Mouse (Mus musculus) left cerebral cortex, adult 8-10 months (tissue): ENCODE data around the gene Ccdc167. TPM values are rescaled to one million over a fixed set of nuclear protein-coding genes. Genes with fewer than 3 reads are reported as not detected.
A peak's percentile ranks its signal among the peaks of the same experiment; 100 is the strongest.
"Not testable (repeated sequence)": the region's sequence is repeated elsewhere in the genome, so short reads cannot be mapped to it uniquely, and the experiment has no call there.

Source experiments
- DNase-seq, 2 experiments: peaks; one replicate each; pipeline ENCODE4 v3.0.0; 2022; ENCODE audit warnings: low spot score in 2 of 2
- total RNA-seq, 4 experiments: library from RNA; stranded (reverse); gene quantifications; 2 replicates each; pipeline ENCODE4 v1.2.4; 2022

The Ccdc167 gene
- total RNA-seq, 4 experiments from 2014 or later = 14.7 to 20.3 (median 17.4) TPM

DNA sequence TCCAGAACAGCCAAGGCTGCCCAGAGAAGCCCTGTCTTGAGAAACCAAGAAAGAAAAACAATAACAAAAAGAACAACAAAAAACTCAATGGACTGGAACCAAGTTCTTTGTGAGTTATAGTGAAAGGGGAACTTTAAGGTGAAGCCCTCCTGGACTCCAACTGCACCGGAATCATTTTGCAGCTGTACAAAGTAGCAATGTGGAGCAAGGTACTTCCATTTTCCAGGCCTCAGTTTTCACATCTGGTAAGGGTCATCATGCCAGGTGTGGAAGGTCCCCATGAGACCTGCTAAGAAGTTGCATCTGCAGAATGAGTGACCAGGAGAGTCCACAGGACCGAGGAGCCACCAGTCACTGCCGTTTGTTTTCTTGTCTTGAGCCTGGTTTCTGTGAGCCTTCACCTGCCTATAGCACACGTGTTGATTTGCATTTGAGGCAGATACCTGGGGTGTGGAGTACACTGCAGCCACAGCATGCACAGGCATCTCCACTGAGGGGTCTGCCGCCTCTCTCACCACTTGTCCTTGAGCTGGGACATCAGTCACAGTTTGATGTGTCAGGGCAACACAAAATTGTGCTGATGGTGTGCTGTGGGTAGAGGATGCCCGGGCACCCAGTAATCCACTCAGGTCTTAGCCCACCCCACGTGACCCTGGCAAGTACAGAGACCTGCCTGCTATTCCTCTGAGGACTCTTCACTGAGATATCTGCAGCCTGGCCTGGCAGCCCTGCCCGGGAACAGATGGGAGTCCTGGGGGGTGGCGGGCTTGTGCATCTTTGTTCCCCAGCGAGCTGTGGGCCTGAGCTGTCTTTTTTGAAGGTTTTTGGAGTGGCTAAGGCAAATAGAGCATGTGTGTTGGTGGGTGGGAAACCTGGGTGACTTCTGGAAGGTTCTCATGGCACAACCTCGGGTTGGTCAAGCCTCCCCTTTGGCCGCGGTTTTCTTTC is 3.1 kb upstream of the Ccdc167 start:
- no peak for DNase-seq

DNA sequence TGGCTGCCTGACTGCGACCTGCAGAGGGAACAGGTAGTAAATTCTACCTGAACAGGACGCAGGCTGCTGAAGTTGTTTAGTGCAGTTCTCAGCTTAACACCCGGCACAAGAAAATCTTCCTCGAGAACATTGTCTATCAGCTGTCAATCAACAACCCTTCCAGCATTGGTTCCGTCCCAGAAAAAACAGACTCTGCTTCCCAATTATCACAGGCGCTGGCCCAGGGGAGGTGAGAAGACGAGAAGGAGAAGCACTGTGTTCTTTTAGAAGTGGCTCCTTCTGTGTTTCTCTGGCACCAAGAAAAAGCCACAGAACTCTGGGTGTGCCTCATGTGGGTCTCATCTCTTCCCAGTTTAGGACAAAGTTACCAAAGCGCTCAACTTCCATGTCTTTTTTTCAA is 1.8 kb upstream of the Ccdc167 start:
- no peak for DNase-seq

DNA sequence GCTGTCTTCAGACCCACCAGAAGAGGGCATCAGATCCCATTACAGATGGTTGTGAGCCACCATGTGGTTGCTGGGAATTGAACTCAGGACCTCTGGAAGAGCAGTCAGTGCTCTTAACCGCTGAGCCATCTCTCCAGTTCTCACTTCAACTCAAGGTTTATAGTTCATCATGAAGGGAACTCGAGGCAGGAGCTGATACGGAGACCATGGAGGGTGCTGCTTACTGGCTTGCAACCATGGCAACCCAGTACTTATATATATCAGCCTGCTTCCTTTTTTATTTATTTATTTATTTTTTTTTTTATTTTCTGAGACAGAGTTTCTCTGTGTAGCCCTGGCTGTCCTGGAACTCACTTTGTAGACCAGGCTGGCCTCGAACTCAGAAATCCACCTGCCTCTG is 3.1 kb downstream of the Ccdc167 start:
- not testable (repeated sequence) for DNase-seq

DNA sequence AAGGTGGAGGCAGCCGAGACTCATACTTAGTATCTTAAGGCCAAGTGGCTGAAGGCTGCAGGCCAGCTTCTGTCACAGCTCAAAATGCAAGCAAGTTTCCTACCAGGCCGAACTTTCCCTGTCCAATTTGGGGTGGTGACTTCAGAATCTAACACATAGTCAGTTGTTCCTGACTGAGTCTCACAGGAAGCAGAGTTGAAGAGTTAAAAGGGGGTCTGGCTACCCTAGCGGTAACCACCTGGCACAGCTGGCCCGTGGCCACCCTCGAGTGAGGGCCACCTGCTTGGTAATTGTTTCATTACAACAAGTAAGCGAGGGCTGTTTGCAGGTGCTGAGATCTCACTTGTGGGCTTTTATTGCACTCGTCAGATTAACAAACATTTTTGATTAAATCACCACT is 4.3 kb downstream of the Ccdc167 start:
- DNase-seq = no peak

DNA sequence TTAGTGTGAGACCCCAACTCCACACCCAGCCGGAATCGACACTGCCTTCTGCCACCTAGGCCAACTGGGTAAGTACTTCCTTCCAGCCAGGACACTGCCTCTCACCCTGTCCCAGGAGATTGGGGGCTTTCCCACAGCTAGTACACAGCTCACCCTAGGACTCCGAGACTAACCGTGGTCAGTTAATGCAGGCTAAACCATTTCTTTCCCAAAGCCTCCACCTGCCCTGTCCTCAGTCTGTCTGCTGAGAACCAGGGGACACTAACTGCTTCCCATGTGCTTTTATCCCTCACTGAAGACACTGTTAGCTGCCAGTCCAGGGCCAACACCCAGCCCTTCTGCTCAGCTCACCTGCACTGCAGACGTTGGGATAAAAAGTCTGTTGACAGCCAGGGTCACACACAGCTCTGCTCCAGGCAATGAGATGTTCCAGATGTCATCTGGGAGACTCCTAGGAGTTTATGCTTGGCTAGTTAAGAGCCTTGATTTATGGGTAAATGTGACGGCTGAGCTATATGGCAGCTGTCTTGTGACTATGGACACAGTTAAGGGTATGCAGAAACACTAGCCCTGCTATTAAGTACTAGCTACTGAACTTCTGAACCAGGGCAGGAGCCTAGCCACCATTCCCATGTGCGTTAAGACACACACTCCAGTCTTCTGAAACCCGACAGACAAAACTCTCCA is 5.0 kb downstream of the Ccdc167 start:
- no peak for DNase-seq

DNA sequence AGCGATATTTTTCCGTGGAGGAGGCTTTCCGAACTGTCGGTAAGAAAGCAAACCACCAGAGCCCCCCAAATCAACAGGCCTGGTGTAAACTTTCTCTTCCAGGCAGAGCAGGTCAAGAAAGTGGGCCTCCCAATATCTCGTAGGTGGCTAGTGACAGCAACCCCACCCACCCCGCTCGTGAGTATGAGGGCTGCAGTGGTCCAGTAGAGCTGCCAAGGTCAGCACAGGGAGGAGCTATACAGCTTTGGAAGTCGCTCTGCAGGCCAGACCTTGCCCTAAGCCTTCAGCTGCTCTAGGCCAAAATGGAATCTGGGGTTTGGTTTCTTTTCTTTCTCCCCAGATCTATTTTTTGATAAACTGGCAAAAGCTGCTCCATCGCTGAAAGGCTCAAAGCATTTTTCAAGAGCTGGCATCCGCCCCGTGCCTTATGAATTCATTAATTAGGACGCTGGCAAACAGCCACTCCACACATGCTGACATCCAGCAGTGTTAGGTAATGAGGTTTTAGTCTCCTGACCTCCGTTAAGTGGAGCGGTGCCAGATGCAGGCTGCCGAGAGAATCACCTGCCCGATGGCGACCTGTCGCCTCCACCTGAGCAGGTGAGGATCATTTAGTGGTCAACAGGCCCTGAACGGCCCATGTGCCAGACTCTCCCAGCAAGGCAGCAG is 5.6 kb downstream of the Ccdc167 start:
- DNase-seq = no peak

DNA sequence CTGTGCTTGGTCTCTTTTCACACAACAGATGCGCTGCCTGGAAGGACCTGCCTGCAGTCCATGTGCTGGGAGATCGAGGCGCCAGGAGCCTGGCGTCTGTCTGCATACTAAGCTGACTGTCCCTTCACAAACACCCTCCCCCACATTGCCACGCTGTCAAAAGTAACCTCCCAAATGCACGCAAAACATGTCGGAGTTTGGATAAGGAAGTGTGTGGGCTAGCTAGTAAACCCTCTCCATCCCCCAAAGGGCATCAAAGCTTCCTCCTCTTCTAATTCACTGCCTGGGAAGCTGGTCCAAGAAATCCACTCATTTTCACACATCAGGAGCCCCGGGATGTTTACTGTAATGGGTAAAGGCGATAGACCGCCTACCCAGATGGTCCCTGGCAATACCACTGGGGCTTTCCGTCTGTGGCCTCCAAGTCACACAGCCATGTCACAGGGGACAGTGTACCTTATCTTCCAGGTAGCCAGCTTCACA is 6.2 kb downstream of the Ccdc167 start:
- peak in 1 of 2 experiments; percentile 64 for DNase-seq

DNA sequence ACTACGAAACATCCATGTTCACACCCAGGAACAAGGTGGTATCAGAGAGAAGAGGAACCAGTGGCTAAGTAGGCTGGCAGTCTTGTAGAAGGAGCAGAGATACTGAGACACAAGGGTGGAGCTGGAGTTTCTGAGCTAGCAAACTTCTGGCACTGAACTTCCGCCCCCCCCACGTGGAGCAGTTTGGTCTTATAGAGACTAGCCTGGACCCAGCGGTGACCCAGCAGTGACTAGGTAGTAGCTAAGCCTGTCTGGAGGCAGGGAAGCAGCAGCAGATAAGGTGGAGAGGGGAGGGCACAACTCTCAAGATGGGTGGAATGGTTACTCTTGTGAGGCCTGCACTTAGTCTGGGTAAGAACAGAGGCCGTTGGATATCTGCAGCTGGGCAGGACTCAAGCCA is 8.1 kb downstream of the Ccdc167 start:
- no peak for DNase-seq

DNA sequence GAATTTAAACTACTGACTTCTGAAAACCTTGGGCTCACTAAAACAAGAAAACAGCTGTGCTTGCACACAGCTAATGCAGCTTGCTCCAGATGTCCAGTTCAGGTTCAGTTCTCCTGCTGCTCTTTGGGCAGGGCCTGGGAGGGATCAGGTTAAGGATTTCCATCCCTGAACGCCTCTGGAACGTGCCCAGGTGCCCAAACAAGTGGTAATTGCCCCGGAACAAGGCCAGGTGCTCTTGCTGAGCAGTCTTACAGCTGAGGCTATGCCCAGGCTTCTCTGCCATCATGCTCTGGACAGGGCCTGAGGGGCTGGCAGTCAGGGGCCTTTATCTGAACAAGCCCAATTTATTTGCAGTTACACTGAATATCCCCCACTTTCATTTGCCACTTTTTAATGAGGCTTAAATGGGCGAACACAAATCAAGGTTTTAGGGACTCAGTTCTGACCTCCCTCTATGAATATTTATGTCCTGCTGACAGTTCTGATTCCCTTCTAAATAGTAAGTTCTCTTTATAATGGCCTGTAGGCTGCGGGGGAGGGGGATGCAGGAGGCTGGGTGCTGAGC is 9.8 kb downstream of the Ccdc167 start:
- no peak for DNase-seq

DNA sequence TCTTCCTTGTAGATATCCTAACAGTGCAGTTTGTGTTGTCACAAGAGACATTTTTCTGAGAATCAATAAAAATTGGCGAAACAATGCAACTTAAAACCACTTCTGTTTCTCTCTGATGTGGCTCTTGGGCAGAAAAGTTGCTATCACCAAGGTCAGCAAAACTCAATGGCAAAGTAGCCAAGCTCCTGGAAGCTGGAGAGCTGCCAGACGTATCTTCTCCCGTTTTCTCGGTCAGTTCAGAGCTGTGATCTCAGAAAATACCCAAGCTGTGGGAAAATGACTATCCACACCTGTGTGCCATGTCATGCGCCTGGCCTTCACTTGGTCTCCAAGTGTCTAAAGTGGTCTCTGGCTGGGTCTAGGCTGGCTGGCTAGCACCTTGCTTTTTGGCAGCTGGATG is 11.0 kb downstream of the Ccdc167 start:
- DNase-seq = no peak

DNA sequence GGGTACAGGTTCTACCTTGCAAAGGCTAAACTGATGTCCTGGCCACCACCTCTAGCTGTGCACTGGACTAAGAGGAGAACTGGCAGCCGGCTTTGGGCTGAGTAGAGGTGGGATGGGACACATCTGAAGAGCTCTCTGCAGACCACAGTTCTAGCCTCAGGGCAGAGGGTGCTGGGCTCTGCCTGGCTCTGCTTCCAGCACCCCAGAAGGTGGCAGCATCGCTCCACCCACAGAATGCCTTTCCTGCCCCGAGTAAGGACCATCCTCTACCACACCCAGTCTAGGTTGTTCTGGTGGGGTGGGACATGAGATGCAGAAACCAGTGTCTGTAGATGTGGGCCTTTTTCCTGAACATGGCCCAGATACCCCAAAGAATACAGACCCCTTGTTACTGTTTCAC is 12.1 kb downstream of the Ccdc167 start:
- no peak for DNase-seq

DNA sequence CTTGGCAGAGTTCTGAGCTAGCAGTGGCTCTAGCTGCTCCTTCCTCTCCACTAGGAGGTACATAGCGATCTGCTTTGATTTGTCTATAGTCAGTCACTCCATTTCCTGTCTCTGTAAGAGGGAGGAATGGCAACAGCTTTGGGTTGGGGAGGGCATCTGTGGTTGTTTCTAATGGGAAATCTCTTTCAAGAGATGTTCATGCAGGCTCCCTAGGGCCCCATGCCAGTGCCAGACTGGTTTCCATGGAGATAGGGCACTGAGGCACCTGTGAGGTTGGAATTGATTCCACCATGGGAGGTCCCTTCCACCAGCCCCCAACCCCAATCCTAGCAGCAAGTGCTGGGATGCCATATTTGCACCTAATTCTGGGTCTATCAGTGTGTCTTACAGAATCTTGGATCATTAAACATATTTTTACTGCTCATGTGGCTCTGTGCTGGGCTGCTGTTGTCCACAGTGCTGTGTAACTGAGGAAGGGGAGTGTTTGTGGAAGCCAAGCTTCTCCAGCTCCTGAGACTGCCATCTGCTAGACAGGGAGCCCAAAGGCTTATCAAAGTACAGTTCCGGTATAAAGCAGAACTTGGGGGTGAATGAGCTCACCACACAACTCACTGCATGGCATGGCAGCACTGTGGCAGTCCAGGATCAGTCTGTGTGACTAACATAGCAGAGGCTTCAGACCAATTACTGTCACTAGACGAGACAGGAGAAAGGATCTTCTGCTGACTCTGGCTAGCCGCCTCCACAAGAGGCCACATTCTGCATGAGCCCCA is 13.7 kb downstream of the Ccdc167 start:
- no peak for DNase-seq

DNA sequence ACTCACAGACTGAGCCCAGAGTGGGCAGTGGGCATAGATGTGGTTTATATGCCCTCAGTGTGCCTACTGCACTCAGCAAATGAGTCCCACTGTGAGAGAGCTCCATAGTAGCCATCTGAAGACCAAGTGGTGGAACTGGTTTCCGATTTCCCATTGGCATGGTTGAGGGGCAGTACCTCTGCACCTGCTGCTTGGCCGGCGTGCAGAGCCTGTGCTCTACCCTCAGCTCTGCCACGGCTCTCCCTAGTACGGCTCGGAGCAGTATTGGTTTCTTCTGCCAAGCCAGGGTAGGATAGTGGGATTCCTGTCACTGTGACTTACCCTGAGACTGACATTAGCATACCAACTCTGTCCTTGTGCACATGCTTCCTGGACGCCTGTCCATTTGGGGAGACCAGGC is 16.3 kb downstream of the Ccdc167 start:
- DNase-seq = no peak

DNA sequence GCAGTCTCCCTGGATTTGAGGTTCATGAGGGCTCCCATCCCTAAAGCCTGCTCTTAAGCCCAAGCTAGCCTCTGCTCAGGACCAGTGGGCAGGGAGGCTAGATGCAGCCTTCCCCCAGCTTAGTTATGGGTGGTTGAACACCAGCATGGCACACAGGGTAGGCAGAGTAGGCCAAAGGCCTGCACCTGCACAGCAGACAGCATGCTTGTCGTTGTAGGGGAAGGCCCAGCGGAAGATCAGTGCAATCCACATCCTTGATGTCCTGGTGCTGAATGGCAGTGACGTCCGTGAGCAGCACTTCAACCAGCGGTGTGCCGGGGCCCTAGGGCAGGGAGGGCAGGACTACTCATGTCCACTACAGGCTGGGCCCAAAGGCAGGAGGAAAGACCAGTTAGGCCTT is 18.4 kb downstream of the Ccdc167 start:
- DNase-seq = no peak

DNA sequence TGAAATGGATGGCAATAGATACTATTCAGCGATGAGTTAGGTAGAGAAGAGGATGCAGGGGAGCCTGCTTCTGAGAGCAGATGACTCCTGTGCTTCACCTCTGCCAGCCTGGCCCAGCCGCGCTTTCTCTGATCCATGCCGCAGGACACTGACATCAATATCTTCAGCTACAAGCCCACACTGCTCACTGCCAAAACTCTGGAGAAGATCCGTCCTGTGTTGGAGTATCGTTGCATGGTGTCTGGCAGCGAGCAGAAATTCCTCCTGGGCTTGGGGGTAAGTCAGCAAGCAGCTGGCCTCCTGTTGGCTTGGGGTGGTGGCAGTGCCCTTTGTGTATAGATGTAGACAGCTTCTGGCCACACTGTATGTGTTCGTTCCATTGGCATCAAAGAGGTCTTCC is 19.9 kb downstream of the Ccdc167 start:
- DNase-seq = no peak

DNA sequence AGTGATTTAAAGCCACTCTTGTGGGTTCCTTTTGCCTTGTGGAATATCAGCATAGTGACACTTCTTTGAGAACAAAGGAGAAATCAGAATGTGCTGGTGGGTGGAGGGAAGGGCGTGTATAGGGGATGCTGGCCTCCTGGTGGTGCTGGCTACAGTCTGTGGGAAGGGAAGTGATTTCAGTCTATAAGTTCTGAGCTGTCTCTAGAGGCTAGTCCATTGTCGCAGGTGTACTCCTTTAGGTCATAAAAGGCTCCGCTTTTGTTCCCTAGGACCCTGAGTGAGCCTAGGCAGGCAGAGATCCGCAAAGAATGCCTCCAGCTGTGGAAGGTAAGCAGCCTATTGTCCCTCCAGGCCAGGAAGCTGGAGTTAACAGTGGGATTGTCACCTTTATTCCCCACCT is 22.3 kb downstream of the Ccdc167 start:
- DNase-seq = no peak

DNA sequence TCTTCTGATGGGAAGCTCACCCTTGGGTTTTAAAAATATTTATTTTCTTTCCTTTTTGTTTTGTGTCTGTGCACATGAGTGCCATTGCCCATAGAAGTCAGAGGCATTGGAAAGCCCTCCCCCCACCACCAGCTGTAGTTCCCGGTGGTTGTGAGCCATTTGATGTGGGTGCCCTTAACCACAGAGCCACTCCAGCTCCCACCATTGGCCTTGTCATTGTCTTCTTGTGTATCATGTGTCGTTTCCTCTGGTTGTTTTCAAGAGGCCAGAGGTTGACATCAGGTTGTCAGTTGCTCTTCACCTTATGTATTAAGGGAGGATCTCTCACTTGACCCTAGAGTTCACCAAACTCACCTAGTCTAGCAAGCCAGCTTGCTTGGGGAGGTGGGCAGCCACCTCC is 23.3 kb downstream of the Ccdc167 start:
- DNase-seq = no peak

DNA sequence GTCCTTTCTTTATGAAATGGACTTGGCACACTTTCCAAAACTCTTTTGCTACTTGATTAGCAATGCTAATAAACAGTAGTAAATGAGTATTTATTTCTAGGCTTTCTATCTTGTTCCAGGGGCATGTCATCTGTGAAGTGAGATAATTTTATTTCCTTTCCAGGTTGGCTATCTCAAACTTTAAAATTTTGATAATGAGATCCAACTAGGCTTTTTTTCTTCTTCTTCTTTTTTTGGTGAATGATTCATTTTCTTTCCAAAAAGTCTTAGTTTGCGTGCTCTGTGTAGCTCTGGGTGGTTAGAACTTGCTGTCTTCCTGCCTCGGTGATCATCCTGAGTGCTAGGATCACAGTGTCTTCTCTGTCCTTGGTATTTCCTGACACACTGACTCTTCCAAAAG is 24.0 kb downstream of the Ccdc167 start:
- no peak for DNase-seq

DNA sequence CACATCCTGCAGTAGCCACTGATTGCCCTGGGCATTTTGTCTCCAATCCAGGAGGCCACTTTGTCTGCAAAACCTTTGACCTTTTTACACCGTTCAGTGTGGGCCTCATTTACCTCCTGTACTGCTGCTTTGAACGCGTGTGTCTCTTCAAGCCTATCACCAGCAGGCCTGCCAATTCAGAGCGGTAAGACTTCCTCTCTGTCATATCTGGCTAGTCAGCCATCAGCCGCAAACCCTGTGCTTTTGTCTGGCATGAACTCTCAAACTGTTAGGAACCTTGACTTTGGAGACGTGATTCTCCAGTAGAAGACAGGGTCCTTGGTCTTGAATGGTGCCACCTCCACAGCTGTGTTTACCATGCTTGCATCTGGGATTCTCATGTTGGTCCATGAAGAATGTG is 26.6 kb downstream of the Ccdc167 start:
- no peak for DNase-seq

DNA sequence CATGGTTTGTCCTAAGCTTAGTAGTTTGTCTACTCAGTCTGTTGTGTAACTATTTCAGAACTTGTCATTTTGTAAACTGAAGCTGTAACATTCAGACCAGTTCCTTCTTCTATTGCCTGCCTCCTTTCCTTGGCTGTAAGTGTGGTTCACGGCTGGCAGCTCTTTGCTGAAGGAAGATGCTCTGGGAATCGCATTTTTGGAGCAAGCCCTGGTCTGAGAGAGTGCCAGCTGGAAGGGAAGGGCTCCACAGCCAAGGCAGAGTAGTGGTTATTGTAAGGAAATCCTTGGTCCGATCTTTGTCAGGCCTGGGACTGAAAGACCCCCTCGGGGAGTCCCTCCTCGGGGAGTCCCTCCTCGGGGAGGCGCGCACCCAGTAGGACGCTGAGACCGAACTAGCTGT is 28.2 kb downstream of the Ccdc167 start:
- DNase-seq = no peak

DNA sequence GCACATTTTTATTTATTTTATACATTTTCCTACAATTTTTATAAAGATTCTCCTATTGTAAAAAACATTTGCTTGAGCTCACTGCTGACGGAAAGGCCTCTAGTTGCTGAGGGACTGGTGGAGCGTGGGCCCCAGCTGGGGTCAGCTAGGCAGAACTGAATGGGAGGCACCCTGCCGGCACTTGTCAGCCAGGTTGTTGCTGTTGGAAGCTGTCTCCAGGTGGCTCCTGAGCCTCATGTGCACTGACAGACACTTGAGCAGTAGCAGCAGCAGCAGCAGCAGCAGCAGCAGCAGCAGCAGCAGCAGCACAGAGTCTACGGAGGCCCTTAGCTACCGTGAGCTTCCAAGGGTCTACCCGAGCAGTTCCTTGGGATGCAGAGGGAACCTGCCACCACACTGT is 29.5 kb downstream of the Ccdc167 start:
- no peak for DNase-seq
